Mouse (Mus musculus) liver, embryonic 14.5 days (tissue): ENCODE measurements around the gene Gsn.

Source experiments
- CTCF ChIP-seq: IDR thresholded peaks from 2 replicates; pipeline ENCODE4 v1.5.1; 2016; ENCODE audit warnings: antibody characterized with exemption, low read depth, control low read depth
- EP300 ChIP-seq: IDR thresholded peaks from 2 replicates; pipeline ENCODE4 v1.6.1; 2016; ENCODE audit warnings: antibody characterized with exemption, low read depth

DNA sequence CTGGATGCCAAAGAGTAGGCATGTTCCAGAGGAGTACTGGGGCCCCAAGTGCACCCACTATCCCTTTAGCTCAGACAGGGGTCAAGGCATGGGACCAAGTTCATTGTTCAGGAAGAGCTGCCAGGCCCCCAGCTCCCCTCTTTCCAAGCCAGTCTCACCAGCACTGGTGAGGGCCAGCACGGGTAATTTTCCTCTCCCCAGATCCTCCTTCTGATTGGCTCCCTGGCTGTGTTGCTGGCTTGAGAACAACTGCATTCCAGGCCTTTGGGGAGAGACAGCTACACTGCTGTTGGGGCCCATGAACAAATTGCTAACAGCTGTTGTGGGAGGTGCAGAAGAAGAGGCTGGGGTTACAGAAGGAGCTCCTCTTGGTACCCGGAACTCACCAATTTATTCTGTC is 17.4 kb downstream of the Gsn start:
- TF ChIP-seq CTCF (no peak), EP300 (no peak)
